Mouse (Mus musculus): ENCODE data around the gene Sae1. TPM values are rescaled to one million over a fixed set of nuclear protein-coding genes. Genes with fewer than 3 reads are reported as not detected.

Gene Sae1
- polyA plus RNA-seq, 1 experiment = 147 TPM

DNA sequence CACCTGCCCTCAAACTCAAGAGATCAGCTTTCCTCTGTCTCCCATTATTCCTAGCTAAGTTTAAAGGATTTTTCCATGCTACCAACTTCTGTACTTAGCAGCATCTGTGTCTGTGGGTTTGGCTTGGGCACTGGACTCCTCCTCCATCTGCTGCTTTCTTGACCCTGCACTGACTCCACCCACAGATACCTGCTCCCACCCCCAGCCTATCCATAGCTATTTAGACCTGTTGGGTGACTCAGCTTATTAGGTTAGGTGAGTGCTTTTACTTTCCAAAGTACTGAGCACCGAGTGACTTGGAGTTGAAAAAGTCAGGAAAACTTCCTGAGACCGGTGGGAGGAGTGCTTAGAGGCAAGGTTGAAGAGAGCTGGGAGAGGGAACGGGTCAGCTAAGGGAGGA is 27.8 kb upstream of the Sae1 start:
- TF ChIP-seq POLR2A (IDR thresholded peaks at IDR 0.05; ENCODE audit: borderline replicate concordance, extremely low read depth, insufficient read depth, insufficient read length, poor library complexity, severe bottlenecking) (no peak), CTCF (IDR thresholded peaks at IDR 0.05; ENCODE audit: borderline replicate concordance, extremely low read depth, insufficient read depth, insufficient read length) (no peak)
- DNase-seq (ENCODE audit: low read depth) = no peak

DNA sequence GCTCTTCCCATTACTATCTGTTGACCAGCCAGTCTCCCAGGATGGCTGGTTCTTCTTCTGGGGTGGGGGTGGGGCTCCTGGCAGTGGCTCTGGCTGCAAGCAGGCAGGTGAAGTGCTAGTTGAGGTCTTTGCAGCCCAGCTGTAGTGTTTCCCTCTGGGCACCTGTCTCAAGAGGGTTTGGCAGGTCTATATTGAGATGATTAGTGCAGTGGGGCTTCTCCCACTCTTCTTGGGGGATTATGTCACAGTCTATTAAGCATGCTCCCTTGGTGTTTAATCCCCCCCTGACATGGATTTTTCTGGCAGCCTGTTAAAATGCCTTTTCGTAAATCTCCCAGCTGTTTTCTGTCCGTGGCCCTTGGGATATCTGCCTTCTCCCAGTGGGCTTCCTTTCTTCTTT is 25.3 kb upstream of the Sae1 start:
- no peak for TF ChIP-seq CTCF (IDR thresholded peaks at IDR 0.05; ENCODE audit: borderline replicate concordance, extremely low read depth, insufficient read depth, insufficient read length)
- TF ChIP-seq POLR2A (IDR thresholded peaks at IDR 0.05; ENCODE audit: borderline replicate concordance, extremely low read depth, insufficient read depth, insufficient read length, poor library complexity, severe bottlenecking) = no peak

DNA sequence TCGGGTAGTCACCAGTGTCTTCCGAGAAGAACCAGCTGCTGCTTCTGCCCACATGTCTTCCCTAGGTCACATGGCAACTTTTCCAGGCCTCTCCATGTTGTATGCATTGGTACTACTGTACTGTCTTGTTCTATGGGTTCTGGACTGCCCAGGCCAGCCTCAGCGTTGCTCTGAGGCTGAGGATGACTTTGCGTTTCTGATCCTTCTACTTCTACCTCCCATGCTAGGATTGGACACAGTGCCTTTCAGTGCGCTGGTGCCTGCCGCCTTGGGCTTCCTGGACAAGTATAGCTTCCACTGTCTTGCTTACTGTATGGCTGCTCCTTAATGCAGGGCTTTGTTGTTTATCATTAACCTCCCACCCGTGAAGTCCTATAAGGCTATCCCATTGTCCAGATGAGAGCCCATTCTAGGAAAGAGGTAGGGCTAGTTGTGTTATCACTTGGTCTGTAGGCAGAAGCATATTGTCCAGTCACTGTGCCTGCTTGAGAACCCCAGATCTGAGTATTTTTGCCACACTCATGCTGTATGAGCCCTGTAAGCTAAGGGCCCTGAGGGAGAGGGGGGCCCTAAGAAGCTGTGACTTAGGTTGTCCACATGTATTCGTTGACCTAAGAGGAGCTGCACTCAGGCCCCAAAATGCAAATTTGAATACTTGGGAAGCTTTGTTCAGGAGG is 24.8 kb upstream of the Sae1 start:
- no peak for DNase-seq (ENCODE audit: low read depth)
- TF ChIP-seq POLR2A (IDR thresholded peaks at IDR 0.05; ENCODE audit: borderline replicate concordance, extremely low read depth, insufficient read depth, insufficient read length, poor library complexity, severe bottlenecking) = no peak

More for the DNA sequence above, 25.3 kb upstream of the Sae1 start:
- peak; percentile 14 for DNase-seq (ENCODE audit: low read depth)

DNA sequence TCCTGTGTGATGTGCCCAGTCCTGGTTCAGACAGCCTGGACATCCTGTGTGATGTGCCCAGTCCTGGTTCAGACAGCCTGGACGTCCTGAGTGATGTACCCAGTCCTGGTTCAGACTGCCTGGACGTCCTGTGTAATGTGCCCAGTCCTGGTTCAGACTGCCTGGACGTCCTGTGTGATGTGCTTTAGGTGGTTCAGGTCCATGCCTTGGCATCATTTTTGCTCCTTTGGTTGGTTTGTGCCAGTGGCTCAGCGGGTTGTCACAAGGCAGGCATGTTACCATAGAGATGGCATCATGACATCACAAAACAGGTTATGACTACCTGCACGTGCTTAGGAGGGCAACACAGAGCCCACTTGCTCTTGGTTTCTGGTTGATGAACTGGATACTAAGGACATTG is 23.5 kb upstream of the Sae1 start:
- DNase-seq (ENCODE audit: low read depth) = no peak

DNA sequence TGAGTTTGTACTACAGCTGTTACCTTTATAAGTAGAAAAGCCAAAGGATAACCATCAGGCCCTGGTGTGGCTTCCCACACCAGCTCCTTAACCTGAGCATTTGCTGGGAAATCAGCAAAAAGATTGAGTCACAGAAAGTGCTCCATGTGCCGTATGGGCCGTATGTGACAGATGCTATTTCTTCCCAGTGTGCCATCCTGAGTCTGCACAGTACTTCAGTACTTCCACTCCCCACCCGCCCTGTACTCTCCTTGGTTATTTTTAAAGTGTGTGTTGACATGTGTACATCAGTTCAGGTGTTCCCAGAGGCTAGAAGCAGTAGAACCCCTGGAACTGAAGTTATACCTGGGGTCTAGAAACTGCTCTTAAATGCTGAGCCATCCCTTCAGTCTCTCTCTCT is 19.4 kb upstream of the Sae1 start:
- TF ChIP-seq POLR2A (IDR thresholded peaks at IDR 0.05; ENCODE audit: borderline replicate concordance, extremely low read depth, insufficient read depth, insufficient read length, poor library complexity, severe bottlenecking) = no peak
- TF ChIP-seq CTCF (IDR thresholded peaks at IDR 0.05; ENCODE audit: borderline replicate concordance, extremely low read depth, insufficient read depth, insufficient read length) = no peak
- no peak for DNase-seq (ENCODE audit: low read depth)

More for the DNA sequence above, 23.5 kb upstream of the Sae1 start:
- TF ChIP-seq POLR2A (IDR thresholded peaks at IDR 0.05; ENCODE audit: borderline replicate concordance, extremely low read depth, insufficient read depth, insufficient read length, poor library complexity, severe bottlenecking) (no peak), CTCF (IDR thresholded peaks at IDR 0.05; ENCODE audit: borderline replicate concordance, extremely low read depth, insufficient read depth, insufficient read length) (no peak)

DNA sequence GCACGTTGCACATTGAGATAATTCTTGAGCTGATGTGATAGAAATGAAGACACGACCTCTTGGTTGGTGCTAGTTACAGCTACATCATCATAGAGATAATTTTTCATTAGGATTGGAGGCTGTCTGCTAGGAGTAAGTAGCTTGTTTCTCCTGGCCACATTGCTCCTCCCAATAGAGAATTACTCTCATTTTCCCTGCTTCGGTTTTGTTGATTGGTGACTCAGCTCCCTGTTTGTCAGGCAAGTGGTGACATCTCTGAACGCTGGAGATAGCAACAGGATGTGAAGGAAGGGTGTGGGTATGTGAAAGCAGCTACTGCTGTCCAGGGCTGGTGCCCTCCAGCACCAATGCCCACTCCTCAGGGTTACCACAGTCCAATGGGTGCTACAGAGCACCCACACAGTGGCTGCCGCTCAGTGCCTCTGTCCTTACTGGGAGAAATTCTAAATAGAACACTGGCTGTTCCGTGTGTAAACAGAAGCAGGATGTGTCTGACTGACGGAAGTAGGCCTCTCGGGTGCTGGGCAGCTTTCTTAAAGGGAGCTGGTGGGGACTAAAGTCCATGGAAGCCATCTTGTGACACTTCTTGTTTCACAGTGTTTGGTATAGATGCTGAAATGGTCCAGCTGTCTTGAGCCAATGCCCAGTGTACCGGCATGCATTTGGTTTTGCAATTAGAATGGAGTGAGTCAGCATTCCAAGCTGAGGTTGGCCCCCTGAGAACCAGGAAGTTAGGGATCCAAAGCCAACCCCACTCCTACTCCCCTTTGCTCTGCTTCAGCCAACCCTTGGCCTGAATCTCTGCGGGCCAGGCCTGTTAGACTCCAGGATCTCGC is 18.1 kb upstream of the Sae1 start:
- TF ChIP-seq CTCF (IDR thresholded peaks at IDR 0.05; ENCODE audit: borderline replicate concordance, extremely low read depth, insufficient read depth, insufficient read length) (no peak), POLR2A (IDR thresholded peaks at IDR 0.05; ENCODE audit: borderline replicate concordance, extremely low read depth, insufficient read depth, insufficient read length, poor library complexity, severe bottlenecking) (no peak)
- peak; percentile 22 for DNase-seq (ENCODE audit: low read depth)

DNA sequence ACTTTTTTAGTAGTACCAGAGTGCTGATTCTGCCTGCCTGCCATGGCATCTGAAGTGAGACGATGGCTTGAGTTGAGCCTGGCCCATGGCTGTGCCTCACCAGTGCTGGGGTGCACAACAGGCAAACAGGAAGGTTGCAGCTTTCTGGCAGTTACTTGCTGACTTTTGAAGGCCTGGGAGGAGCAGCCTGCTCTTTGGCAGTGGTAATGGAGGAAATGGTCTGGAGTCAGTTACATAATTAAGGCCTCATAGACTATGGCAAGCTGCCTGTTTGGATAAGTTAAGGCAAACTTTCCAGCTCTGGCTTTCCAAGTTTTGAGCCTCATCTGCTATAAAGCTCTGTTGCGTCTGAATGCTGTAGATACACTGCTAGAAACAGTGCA is 17.5 kb upstream of the Sae1 start:
- TF ChIP-seq CTCF (IDR thresholded peaks at IDR 0.05; ENCODE audit: borderline replicate concordance, extremely low read depth, insufficient read depth, insufficient read length) = no peak
- no peak for TF ChIP-seq POLR2A (IDR thresholded peaks at IDR 0.05; ENCODE audit: borderline replicate concordance, extremely low read depth, insufficient read depth, insufficient read length, poor library complexity, severe bottlenecking)

DNA sequence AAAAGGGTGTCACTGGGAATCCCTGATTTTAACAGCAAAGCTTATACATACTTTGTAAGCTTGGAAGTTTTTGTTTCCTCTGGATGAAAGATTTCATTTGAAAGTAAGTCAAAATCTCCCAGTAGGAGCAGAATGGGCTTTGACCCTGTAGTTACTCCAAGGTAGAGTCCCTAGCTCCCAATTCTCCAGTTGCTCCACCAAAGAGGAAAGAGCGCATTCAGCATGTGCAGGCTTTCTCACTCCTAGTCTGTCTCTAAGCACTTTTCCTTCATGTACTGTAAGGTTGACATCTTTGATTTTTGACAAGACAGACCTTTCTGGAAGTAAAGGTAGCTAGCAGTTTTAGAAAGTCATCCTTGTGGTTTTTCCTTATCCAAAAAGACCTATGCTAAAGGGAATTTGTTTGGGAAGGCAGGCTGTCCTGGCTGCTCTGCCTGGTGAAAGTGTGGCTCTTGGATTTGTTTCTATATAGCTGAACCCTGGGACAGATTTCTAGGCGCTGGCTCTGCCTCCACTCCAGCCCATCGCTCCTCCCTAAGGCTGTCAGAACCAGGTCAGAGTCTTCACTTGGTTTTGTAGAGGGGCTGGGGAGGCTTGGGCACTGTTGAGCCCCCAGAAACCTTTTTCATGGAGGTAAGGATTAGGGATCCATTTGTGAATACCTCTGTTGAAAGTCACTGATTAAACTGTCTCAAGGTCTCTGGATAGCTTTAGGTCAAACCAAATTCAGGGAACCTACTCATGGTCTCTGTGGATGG is 16.9 kb upstream of the Sae1 start:
- no peak for TF ChIP-seq CTCF (IDR thresholded peaks at IDR 0.05; ENCODE audit: borderline replicate concordance, extremely low read depth, insufficient read depth, insufficient read length)
- TF ChIP-seq POLR2A (IDR thresholded peaks at IDR 0.05; ENCODE audit: borderline replicate concordance, extremely low read depth, insufficient read depth, insufficient read length, poor library complexity, severe bottlenecking) = no peak

More for the DNA sequence above, 17.5 kb upstream of the Sae1 start:
- no peak for DNase-seq (ENCODE audit: low read depth)

DNA sequence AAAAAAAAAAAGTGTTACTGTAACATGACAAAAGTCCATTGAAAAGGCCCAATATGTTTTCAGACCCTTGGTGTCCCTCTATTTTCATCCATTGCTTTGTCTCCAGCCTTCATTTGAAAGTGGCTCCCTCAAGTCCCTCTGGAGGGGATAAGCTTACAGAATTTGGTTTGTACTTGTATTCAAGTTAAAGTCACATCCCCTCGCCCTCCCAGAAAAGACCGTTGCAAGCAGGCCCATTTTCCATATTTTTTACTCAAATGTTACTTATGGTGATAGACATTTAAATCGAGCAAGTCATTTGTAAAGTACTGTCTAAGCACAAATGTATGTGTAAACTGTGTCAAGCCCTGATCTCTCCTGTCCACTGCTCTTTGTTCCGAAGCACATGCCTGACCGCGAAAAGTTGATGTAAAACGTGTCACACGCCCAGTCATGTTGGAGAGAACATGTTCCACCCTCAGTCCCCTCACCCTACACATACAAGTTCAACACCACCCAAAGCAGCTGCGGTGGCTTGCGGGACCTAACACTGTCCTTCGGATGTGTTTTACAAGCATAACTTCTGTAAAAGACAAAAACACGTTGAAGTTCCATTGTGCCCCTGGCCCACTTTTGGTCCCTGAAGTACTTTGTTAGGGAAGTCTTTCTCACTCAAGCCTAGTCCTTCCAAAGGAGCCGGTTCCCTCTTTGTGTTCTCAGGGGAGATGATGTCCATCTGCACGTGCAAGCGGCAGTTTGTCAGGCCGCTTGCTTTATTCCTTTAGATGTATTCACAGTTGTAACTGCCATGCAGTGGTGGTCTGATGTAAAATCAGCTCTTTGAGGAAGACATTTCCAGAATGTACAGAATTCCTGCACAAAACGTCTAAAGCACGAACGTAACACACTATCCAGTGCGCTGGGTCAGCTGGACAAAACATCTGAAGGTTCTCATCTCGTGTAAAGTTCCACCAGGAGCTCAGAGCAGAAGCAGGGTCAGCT is 15.7 kb upstream of the Sae1 start:
- TF ChIP-seq CTCF (IDR thresholded peaks at IDR 0.05; ENCODE audit: borderline replicate concordance, extremely low read depth, insufficient read depth, insufficient read length) (no peak), POLR2A (IDR thresholded peaks at IDR 0.05; ENCODE audit: borderline replicate concordance, extremely low read depth, insufficient read depth, insufficient read length, poor library complexity, severe bottlenecking) (no peak)
- peak; percentile 65 for DNase-seq (ENCODE audit: low read depth)

More for the DNA sequence above, 16.9 kb upstream of the Sae1 start:
- no peak for DNase-seq (ENCODE audit: low read depth)

DNA sequence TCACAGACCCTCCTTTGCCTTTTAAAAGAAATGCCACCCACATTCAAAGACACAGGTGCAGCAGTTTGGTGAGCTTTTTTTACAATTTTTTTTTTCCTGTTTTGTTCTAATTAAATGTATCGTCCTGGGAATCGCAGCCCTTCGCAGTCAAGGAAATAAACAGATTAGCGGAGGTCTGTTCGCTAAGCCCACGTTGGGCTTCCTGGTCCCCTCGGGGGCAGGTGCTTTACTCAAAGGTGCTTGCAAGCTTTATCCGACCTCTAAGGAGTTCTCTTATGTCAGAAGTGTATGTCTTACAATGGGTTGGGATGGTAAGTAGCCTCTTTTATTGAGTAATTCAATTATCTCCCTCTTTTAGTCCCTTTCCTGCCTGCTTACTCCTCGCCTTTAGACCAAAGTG is 14.8 kb upstream of the Sae1 start:
- TF ChIP-seq CTCF (IDR thresholded peaks at IDR 0.05; ENCODE audit: borderline replicate concordance, extremely low read depth, insufficient read depth, insufficient read length) (no peak), POLR2A (IDR thresholded peaks at IDR 0.05; ENCODE audit: borderline replicate concordance, extremely low read depth, insufficient read depth, insufficient read length, poor library complexity, severe bottlenecking) (no peak)
- peak; percentile 46 for DNase-seq (ENCODE audit: low read depth)

Data from brain, embryonic 14.5 days (tissue).